Mouse (Mus musculus) spleen, adult 2 months (tissue): ENCODE data around the gene Znrf4.

Source experiments
- CTCF ChIP-seq: fragments of 200-500 bp; IDR thresholded peaks from 2 replicates; pipeline ENCODE4 v1.5.1; 2011; ENCODE audit warnings: mild to moderate bottlenecking, inconsistent platforms; ENCODE audit not compliant: insufficient read depth, insufficient read length, insufficient replicate concordance; ENCODE audit errors: extremely low read depth
- POLR2A ChIP-seq: fragments of 200-500 bp; IDR thresholded peaks from 2 replicates; pipeline ENCODE4 v1.6.1; 2011; ENCODE audit warnings: low read depth, low read length, inconsistent platforms

DNA sequence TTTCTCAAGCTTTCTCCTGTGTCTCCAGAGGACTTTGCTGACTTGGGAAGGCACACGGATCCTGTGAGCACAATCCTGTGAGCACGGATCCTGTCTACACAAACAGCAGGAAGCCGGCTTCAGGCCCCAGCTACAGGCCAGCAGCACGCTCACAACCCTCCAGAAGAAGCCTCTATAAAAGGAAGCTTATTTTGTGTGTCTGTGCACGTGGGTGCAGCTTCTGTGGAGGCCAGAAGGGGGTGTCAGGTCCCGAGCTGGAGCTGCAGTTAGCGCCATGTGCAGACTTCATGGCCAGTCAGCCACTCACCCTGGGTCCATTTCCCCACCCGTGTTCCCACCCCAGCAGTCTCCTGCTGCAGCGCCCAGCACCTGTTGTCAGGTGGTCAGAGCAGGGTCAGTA lies 43.9 kb downstream of the Znrf4 start:
- TF ChIP-seq POLR2A (no peak), CTCF (no peak)
